Mouse (Mus musculus) telencephalon, adult 2 months (tissue): ENCODE results near the gene Cldn16.
"Not testable (repeated sequence)": the region's sequence is repeated elsewhere in the genome, so short reads cannot be mapped to it uniquely, and the experiment has no call there.

Source experiments
- DNase-seq: peaks from one replicate; pipeline ENCODE4 v3.0.0-alpha.2; 2011; ENCODE audit warnings: low read depth, low spot score

Gene Cldn16

DNA sequence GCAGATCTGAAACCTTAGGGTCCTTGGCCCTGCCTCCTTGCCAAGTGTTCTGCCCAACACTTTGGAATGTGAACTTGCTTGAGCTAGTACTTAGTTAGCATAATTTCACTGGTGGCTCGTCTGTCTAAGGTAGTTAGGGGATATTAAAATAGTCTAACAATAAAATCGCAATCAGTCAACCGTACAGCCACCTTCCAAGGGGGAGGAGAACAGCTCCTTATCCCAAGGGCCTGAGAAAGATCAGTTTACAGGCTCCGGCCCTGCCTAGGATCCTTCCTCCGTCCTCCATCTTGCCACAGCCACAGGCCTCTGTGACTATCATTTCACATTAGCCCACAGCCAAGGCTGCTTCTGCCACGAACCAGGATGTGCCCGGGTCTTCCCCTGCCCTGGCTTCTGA lies at the start of gene Cldn16:
Gene Cldn16 (plus strand): TSS at position 301 of the 400 bp plus-strand sequence.
- DNase-seq: no peak

GRCm38 (mm10) chr16:26418616-26419015 lies 44.3 kb upstream of the Cldn16 start:
- peak; percentile 43 for DNase-seq

GRCm38 (mm10) chr16:26422078-26422477 lies 40.9 kb upstream of the Cldn16 start:
- peak; percentile 17 for DNase-seq

DNA sequence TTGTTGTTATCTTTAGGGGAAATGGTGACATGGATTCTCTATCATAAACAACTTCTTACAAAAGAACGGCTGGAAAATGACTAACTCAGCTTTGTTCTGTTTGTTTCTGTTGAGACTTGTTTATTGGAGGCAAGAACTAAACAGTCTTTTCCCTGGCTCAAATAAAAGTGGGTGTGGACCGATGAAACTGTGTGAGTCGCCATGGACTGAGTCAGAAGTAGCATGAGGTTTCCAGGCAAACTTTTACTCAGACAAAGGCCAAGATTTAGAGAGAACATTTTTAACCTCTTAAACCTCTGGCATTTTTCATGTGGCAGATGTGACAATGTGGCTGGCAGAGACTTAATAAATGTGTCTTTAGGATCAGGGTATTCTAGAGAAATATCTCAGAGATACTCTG lies 32.7 kb upstream of the Cldn16 start:
- no peak for DNase-seq

DNA sequence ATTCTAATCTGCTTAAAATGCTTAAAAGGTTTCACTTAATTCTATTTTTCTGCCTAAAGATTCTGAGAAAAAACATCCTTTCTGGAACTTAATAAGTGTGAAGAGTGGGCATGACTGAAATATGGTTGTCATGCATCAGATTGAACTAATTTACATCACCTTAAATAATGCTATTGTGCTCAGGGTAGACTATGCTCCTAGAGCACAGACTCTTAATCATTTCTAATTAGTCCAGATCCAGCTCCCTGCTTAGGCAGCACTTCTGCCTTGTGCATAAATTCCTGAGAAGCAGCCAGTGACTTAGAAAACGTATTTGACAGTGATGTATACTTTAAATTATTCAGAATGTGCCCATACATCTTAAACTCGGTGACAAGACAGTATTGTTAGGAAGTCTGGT lies 29.4 kb upstream of the Cldn16 start:
- DNase-seq: no peak

DNA sequence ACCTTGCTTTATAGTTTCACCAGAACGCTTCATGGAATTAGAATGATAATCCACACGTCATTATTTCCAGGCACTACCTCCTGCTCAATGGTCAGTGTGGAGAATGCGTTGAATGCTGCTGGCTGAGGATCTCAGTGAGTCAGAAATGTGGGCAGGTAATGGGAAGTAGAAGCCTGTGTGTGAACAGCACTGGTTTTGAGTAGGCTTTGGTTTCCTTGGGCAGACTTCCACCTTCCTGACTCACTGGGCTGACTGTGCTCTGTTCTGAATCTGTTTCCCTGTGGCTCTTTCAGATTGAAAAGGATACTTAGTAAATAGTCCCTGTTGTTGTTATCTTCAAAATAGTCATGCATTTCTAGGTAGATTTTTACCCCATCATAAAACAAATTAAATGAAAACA lies 22.9 kb upstream of the Cldn16 start:
- DNase-seq: peak; percentile 24

DNA sequence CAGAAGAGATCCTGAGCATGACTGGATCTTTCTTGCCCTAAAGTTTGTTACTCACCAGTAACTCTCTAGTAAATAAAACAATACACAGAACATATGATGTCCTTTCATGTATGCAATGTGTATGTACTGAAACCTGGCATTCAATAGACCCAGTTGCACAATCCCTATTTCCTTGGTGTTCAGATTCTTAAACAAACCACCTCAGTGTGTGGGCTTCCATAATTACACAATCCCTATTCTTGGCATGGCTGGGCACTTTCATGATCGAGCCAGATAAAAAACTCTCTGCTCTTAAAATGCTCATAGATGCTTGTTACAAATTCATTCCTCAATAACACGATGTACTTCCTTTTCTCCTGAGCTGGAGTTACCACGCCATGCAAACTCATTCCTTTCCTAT lies 21.8 kb upstream of the Cldn16 start:
- DNase-seq: peak; percentile 10

DNA sequence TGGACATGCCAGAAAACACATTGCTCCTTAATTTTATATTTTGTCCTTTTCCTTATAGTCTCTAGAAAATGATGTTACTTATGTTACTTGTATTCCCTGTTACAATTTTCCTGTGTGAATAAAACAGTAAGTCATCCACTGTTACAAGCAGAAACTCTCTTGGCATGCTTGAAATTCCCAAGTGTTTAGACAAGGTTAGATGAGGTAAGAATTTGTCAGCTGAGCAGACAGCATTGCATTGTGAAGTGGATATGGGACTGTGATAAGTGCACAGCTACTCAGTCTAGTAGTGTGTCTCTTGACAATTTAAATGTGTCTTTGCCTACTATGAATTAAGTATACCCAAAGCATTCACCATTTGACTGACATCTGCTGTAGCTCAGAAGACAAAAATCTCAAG lies 18.1 kb upstream of the Cldn16 start:
- no peak for DNase-seq

DNA sequence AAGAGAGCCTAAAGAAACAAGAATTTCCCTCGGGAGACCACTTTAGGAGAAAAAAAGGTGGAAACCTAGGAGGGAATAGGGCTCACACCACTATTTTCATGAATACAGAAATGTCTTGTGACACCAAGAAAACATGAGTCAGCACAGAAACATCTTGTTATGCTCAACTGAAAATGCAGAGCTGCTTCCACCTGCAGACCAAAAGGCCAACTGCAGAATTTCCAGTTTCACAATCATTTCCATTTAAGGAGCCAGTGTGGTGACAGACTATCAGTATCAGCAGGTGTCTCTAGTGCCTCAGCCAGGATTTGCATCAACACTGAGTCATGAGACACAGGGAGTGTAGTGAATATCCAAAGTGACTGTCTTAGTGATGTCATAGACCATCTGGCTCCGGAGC lies 15.3 kb upstream of the Cldn16 start:
- peak; percentile 58 for DNase-seq

DNA sequence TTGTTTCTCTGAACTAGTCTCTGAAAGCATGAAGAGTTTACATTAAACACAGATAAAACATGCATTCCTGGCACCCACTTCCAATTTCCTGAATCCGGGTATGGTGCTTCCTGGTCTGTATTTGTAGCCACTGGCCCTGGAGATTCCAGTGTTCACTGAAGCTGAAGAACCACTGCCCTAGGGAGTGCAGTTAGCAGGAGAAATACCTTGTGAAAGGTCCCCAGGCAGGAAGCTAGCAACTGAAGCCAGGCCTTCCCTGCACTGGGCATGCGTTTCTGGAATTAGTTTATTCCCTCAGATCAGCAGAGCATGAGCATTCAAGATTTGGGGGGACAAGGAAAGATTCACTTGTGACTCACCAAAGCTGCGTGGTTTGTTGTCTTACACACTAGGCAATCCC lies 8.8 kb upstream of the Cldn16 start:
- no peak for DNase-seq

DNA sequence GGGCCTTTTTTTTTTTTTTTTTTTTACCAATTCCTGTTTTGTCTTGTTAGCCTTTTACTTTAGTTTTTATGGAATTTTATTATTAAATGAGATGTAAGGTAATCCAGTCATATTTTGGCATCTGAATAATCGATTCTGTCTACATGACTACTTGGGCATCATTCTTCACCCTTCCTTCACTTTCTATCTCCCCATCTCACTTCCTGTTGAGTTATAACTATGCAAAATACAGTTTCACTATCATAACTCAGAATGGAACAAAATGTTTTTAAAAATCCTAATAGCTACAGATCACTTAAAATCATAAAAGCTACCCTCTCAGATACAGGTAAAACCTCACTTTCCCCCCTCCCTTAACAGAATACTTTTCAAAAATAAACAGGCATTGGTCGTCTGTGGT lies 6.8 kb upstream of the Cldn16 start:
- no peak for DNase-seq

DNA sequence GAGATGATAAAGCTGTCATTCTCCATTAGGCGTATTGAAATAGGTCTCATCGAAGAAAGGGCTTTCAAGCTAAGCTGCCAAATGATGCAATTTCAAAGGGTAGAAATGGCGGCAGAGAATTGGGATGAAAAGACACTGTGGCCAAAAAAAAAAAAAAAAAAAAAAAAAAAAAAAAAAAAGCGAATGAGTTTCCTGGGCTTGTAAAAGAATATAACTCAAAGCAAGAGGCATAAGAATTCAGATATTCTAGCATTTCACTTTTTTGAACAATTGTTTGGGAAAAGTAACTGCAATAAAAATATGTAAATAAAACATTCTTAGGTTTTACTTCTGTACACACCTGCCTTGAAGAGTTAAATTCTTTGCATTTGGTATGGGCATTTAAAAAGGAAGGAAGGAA lies 3.6 kb downstream of the Cldn16 start:
- DNase-seq: no peak

GRCm38 (mm10) chr16:26471254-26471653 lies 8.3 kb downstream of the Cldn16 start:
- no peak for DNase-seq

- no peak for DNase-seq
These were observed 32.8 kb downstream of the Cldn16 start for GRCm38 (mm10) chr16:26495721-26496120.

DNA sequence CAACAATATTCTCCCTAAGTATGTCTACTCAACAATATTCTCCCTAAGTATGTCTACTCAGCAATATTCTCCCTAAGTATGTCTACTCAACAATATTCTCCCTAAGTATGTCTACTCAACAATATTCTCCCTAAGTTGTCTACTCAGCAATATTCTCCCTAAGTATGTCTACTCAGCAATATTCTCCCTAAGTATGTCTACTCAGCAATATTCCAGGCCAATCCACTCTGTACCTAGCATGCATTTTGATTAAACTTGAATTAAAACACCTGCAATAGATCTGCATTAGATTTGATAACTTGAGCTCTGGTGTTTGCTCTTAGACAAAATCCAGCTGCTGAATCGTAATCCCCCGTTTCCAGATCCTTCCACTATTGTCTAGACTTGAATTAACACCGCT lies 36.8 kb downstream of the Cldn16 start:
- DNase-seq: not testable (repeated sequence)

DNA sequence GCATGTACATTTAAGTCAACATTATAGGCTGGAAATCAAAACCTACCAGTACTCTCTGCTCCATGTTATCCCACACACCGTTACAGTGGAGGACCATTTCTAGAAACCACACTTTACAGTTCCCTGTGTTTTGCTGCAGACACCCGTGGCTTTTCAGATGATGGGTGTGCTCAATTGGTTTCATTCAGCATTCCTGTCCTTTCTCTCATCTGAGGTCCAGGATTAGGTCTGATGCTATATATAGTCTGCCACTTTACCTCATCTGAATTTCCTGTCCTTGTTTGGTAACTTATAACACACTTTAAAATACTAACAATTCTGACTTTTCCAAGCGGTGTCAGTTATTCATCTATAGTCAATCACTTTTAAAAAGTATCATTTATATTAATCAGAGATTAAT lies 37.8 kb downstream of the Cldn16 start:
- no peak for DNase-seq

- no peak for DNase-seq
These were observed 42.0 kb downstream of the Cldn16 start for GRCm38 (mm10) chr16:26504961-26505360.

DNA sequence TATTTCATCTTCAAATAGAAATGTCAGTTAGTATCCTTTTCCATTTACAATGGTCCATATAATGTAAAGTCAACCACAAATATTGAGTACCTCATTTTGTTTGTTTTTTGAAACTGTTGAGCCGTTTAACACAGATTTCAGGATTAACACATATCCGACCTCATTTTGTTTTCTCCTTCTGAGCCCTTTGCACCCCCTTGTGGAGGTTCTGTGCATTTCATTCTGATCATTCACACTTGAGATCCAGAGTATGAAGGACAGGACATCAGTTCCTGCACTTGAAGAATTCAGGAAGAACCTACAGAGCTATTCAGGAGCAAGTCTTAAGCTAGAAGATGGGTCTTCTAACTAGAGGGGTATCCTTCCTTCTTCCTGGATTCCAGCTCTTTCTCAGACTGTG lies 56.7 kb downstream of the Cldn16 start:
- DNase-seq: no peak

DNA sequence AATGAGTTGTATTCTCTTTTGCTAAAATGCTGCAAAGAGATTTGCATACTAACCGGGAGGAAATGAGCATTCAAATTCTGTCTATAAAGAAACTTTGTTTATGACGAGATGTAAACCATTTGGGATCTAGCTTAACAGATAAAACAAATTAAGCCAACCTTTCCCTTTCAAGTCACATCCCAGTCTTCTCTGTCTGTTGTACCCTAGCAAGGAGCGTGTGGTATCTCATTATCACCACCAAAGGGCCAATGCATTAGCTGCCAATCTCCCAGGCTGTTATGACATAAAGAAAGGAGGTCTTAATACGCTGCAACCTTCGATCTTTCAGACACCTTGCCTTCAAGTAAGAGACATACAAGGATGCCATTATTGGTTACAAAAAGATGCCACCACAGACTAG lies 62.9 kb downstream of the Cldn16 start:
- no peak for DNase-seq

- no peak for DNase-seq
These were observed 63.7 kb downstream of the Cldn16 start, which contains the start of gene Tmem207 for GRCm38 (mm10) chr16:26526669-26527068. TSS of gene Tmem207 (minus strand) at chr16:26526769.

- DNase-seq: no peak
These were observed 65.2 kb downstream of the Cldn16 start for GRCm38 (mm10) chr16:26527931-26528666.

DNA sequence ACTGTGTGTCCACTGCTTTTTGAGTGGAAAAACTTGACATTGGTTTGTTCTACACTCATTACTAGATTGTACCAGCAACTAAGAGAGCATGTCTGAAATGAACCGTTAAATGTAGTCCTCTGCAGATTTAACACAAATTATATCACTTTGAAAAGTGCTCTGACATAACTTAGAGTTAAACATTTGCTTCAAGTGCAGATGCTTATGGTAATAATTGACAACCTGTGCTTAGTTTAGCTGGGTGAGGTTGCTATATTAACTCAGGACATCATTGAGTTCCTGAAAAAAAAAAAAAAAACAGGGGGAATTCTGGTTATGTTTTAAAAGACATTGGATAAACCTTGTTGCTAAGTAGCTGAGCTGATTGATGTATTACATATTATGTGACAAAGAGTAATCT lies 67.5 kb downstream of the Cldn16 start:
- DNase-seq: no peak

DNA sequence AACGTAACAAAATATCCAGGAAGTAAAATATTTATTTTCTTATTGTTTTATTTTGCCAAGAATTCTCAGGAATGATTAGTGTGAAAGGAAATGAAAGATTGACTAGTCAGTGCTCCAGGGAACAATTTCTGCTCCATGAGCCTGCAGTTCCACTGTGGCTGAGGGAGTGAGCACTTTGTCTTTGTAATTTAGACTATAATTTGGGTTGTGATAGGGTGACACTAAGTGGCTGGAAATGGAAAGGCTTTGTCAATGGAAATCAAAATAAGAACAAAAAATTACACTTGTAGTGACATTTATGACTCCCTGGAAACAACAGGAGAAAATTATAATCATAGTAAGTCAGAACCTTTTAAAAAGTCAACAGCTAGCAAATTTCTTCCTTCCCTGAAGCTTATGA lies 69.4 kb downstream of the Cldn16 start:
- DNase-seq: no peak
